Mouse (Mus musculus): ENCODE results near the gene Tex19.2.
A peak's percentile ranks its signal among the peaks of the same experiment; 100 is the strongest.
"Not testable (repeated sequence)": the region's sequence is repeated elsewhere in the genome, so short reads cannot be mapped to it uniquely, and the experiment has no call there.

Gene Tex19.2

GRCm38 (mm10) chr11:121109986-121110385, 8.5 kb downstream of the Tex19.2 start:
- DNase-seq: peak; percentile 65

DNA sequence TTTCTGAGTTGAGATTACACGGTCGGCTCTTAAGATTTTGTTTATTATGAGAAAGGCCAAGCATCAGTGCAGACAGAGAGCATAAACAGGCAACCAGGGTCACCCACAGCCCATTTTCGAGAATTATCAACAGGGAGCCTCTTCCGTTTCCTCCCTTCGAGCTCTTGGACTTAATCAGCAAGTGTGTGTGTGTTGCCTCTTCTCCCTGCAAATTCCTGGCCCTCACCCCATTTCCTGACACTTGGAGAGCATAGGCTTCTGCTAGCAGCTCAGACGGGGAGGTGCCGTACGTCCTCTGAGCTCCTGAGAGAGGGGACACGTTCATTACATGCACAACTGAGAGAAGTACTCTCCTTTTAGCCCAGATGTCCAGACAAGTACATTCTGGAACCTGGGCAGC, 10.4 kb downstream of the Tex19.2 start:
- peak; percentile 36 for DNase-seq

- DNase-seq: not testable (repeated sequence)
These were observed 11.2 kb downstream of the Tex19.2 start for GRCm38 (mm10) chr11:121107242-121107641.

DNA sequence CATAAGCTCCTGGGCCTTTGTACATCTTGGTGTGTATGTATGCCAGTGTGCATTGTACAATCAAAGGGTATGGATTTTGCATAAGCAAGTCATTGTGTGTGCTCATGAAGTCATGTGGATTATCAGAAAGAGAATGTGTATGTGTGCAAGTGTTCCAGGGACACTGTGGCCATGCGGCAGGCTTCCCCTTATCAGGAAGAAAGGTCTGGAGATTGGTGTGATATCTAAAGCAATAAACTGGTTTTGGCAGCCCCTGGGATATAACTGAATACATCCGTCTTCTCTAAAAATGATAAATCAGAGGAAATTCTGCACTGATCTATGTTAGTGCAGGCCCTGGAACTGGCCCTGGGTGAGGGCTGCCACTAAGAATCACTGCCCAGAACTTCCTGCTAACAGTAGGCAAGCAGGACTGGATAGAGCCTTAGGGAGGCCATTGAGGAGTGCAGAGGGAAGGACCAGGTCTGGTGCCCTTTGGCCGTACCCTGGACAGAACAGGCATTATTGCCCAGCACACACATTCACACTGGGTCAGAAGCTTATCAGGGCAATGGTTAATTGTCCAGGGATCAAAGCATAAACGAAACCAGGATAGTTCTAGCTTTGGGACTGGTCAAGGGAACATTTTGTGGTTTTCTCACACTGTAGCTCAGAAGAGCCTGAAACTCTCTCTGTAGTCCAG, 17.2 kb downstream of the Tex19.2 start:
- DNase-seq: no peak

DNA sequence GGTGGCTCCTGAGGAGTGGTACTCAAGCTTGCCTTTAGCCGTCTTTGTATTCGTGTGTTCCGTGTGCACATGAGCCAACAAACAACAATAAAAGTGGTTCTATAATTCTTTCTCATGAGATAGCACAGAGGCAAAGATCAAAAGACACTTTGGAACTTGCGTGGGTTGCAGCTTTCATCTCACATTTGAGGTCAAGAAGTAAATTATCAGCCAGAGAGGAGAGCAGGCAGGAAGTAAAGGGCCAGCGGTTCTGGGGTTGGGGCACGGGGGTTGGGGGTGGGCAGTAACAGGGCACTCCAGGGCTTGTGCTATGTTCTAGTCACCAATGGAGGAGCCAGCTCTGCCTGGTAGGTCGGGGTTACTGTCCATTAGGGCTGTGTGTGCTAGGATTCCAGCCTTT, 17.8 kb downstream of the Tex19.2 start:
- DNase-seq: no peak

DNA sequence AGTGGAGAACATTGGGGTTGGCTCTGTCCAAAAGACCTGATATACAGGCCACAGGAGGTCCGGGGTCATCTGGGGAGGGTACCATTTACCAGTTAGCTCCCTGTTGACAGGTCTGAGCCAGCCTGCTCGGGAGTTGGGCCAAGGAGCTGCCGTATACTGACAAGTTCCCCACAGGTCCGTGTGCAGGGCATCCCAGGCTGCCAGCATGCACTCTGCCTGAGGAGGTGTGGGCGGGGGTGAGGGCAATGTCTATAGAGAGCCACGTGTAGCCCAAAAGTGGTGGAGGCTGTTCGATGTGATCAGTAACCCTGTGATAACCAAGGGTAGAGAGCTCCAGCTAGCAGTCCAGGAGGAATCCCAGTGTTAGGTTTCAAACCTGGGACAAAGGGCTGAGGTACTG, 18.7 kb downstream of the Tex19.2 start:
- DNase-seq: no peak

DNA sequence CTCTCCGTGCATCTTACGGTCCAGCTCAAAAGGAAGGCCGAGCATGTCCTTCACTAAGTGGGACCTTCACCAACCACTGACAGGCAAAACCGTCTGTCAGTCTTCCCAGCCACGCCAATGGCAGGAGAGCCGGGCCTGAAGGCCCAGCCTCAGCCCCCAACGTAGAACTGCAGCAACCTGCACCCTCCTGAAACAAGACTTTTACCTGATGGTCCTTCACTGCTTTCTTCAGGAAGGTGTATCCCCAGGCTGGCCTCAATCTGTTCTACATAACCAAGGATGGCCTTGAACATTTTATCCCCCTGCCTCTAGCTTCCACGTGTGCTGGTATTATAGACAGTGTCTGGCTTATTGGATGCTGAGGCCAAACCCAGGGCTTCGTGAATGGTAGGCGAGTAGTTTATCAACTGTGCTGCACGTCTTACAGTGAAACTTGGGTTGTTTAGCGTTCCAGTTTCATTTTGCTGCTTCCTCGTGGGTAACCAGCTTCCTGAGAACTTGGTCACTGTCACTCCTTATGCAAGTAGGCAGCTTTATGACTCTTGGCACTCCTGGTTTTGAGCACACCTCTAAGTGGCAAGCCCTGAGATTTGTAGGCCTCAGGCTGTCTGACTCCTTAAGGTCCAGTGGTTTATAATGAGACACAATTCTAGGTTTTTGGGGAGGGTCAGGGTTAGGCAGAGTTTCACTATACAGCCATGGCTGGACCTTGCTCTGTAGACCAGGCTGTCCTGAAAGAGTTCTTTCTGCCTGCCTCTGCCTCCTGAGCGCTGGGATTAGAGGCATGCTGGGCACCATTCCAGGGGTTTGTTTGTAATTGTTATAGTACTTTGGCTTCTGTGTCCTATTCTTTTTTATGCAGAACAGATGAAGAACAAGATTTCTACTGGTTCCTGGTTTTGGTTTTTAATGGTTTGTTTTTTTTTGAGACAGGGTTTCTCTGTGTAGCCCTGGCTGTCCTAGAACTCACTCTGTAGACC, 25.6 kb downstream of the Tex19.2 start:
- peak; percentile 18 for DNase-seq

DNA sequence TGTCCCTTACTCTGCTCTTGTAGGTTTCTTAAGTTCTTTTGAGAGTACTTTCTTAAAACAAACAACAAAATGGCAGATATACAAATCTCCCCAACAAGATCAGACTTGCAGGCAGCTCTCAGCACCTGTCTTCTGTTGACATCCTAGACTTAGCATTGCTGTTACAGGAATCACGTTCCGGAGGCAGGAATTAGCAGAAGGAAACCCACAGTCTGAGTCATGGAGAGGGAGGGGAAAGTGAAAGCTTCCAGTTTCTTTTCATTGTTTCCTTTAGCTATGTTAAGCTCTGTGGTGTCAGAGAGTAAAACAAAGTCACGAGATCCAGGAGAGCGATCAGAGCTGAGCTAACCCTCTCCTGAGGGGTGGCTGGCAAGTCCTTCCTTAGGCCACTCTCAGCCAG, 27.5 kb downstream of the Tex19.2 start:
- peak; percentile 34 for DNase-seq

GRCm38 (mm10) chr11:121089756-121090546, 28.5 kb downstream of the Tex19.2 start:
- DNase-seq: no peak

- no peak for DNase-seq
These were observed 29.5 kb downstream of the Tex19.2 start for GRCm38 (mm10) chr11:121088997-121089396.

DNA sequence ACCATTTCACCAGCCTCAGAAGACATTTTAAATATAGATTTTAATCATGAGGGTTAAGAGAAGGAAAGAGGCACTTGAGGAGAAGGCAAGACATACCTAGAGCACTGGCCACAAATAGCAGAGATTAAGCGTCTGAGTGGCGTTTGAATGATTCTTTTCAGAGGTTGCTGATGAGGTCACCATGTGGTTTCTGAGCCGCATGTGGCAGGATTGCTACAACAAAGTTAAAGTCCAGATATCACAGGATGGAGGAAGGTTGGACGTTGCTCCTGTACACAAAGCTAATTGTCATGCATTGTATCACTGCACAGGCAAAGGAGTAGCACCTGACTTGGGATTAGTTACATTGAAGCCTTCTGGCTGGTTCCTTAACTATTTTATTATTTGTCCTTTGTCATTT, 32.2 kb downstream of the Tex19.2 start:
- DNase-seq: no peak

DNA sequence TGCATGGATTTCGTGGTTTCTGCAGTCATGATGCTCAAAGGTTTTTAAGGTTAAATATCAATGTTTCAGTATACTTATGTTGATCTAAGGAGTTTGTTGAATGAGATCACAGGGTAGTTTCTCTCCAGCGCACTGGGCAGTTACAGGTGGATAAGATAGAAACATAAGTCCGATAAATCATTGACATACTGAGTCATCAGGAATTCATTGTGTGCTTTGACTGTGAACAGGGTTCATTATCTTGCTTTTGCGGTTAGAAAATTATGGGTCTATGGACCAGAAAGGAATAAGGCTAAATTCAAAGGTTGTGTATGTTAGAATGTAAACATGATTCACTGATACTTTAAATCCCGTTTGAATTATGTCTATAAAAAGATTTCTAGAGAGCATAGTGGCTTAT, 33.3 kb downstream of the Tex19.2 start:
- no peak for DNase-seq

DNA sequence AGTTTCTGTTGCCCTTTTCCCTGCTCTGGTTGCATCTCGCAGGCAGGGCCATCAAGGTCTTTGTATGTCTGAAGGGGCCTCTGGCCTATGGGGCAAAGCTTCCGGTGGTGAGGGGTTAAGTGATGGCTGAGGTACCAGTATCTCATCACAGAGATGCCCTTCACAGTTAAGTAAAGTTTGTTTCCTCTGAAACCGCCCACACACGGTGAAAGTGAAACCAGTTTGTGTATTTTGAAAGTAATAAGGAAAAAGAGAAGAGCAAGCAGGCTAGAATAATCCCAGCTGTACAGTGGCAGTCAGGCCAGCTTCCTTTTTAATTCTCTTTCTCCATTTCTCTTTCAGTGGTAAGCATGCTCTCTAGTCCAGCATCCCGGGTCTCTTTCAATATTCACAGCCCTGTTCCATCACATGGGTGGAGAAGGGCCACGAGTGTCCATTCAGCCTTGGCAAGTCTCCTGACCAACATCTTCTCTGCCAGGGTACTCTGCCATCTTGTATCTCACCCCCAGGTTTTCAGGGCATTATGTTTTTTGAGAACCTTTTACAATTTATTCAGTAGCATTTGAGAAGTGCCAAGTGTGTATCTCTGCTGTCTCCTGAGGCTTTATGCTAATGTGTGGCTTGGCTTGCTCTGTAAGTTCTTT, 35.5 kb downstream of the Tex19.2 start:
- peak; percentile 77 for DNase-seq

DNA sequence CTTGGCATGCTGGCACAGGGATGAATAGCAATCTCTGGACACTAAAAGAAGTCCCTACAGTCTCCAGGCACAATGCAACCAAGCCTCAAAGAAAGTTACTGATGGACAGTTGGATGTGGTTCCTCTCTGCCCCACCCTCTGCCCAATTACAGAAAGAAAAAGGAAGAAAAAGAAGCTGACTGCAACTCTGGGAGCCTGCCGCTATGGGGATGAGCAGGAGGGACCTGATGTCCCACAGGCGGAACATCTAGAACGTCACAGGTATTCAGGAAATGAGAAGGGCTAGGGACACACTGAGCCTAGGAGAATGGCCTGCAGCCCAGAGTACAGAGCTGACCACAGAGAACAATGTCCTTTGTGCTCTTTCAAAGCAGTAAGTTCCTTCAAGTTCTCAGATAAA, 36.2 kb downstream of the Tex19.2 start:
- no peak for DNase-seq

GRCm38 (mm10) chr11:121081120-121081519, 37.4 kb downstream of the Tex19.2 start, which contains the start of gene Sectm1a:
TSS of gene Sectm1a (minus strand) at chr11:121081220.
- DNase-seq: no peak

GRCm38 (mm10) chr11:121080330-121080729, 38.1 kb downstream of the Tex19.2 start:
- no peak for DNase-seq

GRCm38 (mm10) chr11:121075655-121076054, 42.8 kb downstream of the Tex19.2 start:
- DNase-seq: no peak

GRCm38 (mm10) chr11:121069662-121070061, 48.8 kb downstream of the Tex19.2 start:
- DNase-seq: not testable (repeated sequence)

DNA sequence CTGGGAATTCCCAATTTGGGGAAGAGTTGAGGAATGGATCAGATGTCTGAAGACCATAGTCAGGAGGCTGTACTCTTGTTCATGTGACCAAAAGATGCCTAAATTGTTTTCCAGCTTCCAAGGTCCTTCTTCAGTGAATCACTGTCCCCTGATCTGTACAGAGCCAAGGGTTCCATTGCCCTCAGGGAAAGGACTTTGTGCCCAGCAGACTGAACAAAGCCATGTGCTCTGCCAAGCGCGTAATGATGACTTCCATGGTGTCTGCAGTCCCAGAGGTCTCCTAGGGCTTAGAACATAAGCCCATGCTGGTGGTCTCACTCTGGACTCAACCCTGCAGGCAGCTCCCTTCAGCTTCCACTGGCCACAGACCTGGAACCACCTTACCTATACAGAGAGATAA, 50.6 kb downstream of the Tex19.2 start:
- no peak for DNase-seq
